Mouse (Mus musculus): ENCODE results near the gene Lepr. TPM values are rescaled to one million over a fixed set of nuclear protein-coding genes. Genes with fewer than 3 reads are reported as not detected.
"Not testable (repeated sequence)": the region's sequence is repeated elsewhere in the genome, so short reads cannot be mapped to it uniquely, and the experiment has no call there.

The Lepr gene
- polyA plus RNA-seq, 1 experiment from 2014 or later: 13.5 TPM

GRCm38 (mm10) chr4:101718991-101719580, 1.9 kb downstream of the Lepr start:
- Histone ChIP-seq H3K27ac (0 out of 2 replicates have a peak overlapping the region, but pooled peaks have one; percentile 37), H3K27me3 (0 out of 2 replicates have a peak, but pooled peaks cover 4% of the 10 kb centered on the region), H3K4me1 (no peaks in the 10 kb centered on the region), H3K9me3 (no peaks in the 10 kb centered on the region), H3K36me3 (no peaks in the 10 kb centered on the region), H3K4me3 (no peak overlapping the region), H3K9ac (no peak overlapping the region), H3K4me2 (replicated peaks) (0 out of 2 replicates have a peak overlapping the region, but pooled peaks have one; percentile 18)
- ATAC-seq (ENCODE audit: insufficient number of reproducible peaks, insufficient read depth, low FRiP score, low TSS enrichment): no peak
- WGBS: 6% methylated on average over 5 of the region's 5 CpGs

- H3K27ac ChIP-seq: no peak overlapping the region
- no peaks in the 10 kb centered on the region for H3K9me3 ChIP-seq
- no peak overlapping the region for H3K4me3 ChIP-seq
- H3K4me2 ChIP-seq (replicated peaks): no peak overlapping the region
- H3K9ac ChIP-seq: no peak overlapping the region
- no peak for ATAC-seq (ENCODE audit: insufficient number of reproducible peaks, insufficient read depth, low FRiP score, low TSS enrichment)
- 0 out of 2 replicates have a peak, but pooled peaks cover 4% of the 10 kb centered on the region for H3K27me3 ChIP-seq
- no peaks in the 10 kb centered on the region for H3K4me1 ChIP-seq
- no peaks in the 10 kb centered on the region for H3K36me3 ChIP-seq
- 54% methylated on average over 4 of the region's 4 CpGs for WGBS
Observed at GRCm38 (mm10) chr4:101721705-101722104, 4.5 kb downstream of the Lepr start.

- 83% methylated on average over 2 of the region's 2 CpGs for WGBS
- Histone ChIP-seq H3K4me3 (no peak overlapping the region), H3K27ac (no peak overlapping the region), H3K4me2 (replicated peaks) (no peak overlapping the region), H3K27me3 (no peaks in the 10 kb centered on the region), H3K9ac (no peak overlapping the region), H3K36me3 (no peaks in the 10 kb centered on the region), H3K4me1 (no peaks in the 10 kb centered on the region), H3K9me3 (no peaks in the 10 kb centered on the region)
- no peak for ATAC-seq (ENCODE audit: insufficient number of reproducible peaks, insufficient read depth, low FRiP score, low TSS enrichment)
Observed at GRCm38 (mm10) chr4:101741973-101742372, 24.8 kb downstream of the Lepr start.

GRCm38 (mm10) chr4:101745534-101745933, 28.3 kb downstream of the Lepr start:
- no peak overlapping the region for H3K4me3 ChIP-seq
- no peak overlapping the region for H3K9ac ChIP-seq
- no peaks in the 10 kb centered on the region for H3K4me1 ChIP-seq
- H3K9me3 ChIP-seq: no peaks in the 10 kb centered on the region
- H3K4me2 ChIP-seq (replicated peaks): no peak overlapping the region
- H3K36me3 ChIP-seq: no peaks in the 10 kb centered on the region
- H3K27me3 ChIP-seq: no peaks in the 10 kb centered on the region
- WGBS: 92% methylated on average over 4 of the region's 4 CpGs
- H3K27ac ChIP-seq: no peak overlapping the region
- ATAC-seq (ENCODE audit: insufficient number of reproducible peaks, insufficient read depth, low FRiP score, low TSS enrichment): no peak

DNA sequence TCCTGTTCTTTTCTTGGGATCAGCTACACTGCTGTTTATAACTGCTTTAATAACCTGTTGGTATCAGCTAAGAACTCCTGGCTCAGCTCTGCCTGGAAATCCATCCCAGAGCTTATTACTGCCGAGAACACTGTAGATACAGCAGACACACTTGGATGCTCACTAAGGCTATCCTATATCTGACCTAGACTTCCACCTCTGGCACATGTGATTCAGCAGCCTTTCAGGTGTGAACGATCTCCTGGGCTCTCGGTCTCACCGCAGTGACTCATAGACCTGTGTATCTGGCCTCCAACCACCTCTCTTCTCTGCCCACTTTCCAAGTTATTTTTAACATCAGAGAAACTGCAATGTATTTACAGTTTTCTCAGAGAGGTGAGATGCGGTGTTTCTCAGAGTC, 43.3 kb downstream of the Lepr start:
- Histone ChIP-seq H3K36me3 (no peaks in the 10 kb centered on the region), H3K9me3 (no peaks in the 10 kb centered on the region), H3K4me2 (replicated peaks) (no peak overlapping the region), H3K9ac (no peak overlapping the region), H3K27me3 (no peaks in the 10 kb centered on the region), H3K4me1 (no peaks in the 10 kb centered on the region), H3K4me3 (no peak overlapping the region), H3K27ac (no peak overlapping the region)
- WGBS: 90% methylated on average over 5 of the region's 5 CpGs
- ATAC-seq (ENCODE audit: insufficient number of reproducible peaks, insufficient read depth, low FRiP score, low TSS enrichment): no peak

DNA sequence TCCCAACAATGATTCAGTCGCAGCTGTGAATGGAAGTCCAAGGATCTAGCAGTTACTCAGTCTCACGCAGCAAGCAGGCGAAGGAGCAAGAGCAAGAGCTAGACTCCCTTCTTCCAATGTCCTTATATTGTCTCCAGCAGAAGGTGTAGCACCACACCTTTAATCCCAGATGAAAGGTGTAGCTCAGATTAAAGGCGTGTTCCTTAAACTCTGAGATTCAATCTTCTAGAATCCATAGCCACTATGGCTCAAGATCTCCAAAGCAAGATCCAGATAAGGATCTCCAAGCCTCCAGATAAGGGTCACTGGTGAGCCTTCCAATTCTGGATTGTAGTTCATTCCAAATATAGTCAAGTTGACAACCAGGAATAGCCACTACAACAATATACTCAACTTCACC, 126.7 kb downstream of the Lepr start, which contains the start of gene B020004J07Rik:
Gene B020004J07Rik (minus strand): TSS at position 101 of the 400 bp plus-strand sequence.
- H3K27ac ChIP-seq; H3K4me2 ChIP-seq (replicated peaks); H3K4me3 ChIP-seq; H3K4me1 ChIP-seq; H3K36me3 ChIP-seq; H3K9me3 ChIP-seq; H3K27me3 ChIP-seq; ATAC-seq (ENCODE audit: insufficient number of reproducible peaks, insufficient read depth, low FRiP score, low TSS enrichment); H3K9ac ChIP-seq: not testable (repeated sequence)
- WGBS: 94% methylated on average over 4 of the region's 4 CpGs

- no peak overlapping the region for H3K27ac ChIP-seq
- H3K27me3 ChIP-seq: no peaks in the 10 kb centered on the region
- H3K9me3 ChIP-seq: peaks cover 14% of the 10 kb centered on the region; the same call in 1 of the 2 replicates
- no peak for ATAC-seq (ENCODE audit: insufficient number of reproducible peaks, insufficient read depth, low FRiP score, low TSS enrichment)
- no peak overlapping the region for H3K9ac ChIP-seq
- no peak overlapping the region for H3K4me2 ChIP-seq (replicated peaks)
- 67% methylated on average over 2 of the region's 2 CpGs for WGBS
- H3K4me1 ChIP-seq: no peaks in the 10 kb centered on the region
- no peaks in the 10 kb centered on the region for H3K36me3 ChIP-seq
- no peak overlapping the region for H3K4me3 ChIP-seq
Observed at GRCm38 (mm10) chr4:101850908-101851307, 133.7 kb downstream of the Lepr start.

DNA sequence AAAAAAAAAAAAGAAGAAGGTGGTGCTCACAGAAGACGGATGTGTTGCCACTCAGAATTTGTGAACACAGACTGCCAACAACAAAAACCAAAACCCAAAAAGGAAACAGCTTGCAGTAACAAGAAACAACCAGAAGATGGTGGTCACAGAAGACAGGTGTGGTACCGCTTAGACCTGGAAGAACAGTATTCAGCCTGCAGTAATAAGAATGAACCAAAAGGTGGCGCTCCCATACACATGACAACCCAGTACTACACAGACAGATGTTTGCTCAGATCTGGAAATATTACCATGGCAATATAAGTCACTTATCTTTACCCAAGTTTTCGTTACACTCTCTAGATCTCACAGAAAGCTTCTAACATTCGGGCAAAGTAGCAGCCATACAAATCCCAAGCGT, 143.7 kb downstream of the Lepr start:
- 46% methylated on average over 6 of the region's 6 CpGs for whole genome bisulfite sequencing
- Histone ChIP-seq H3K4me3 (no peak overlapping the region), H3K9me3 (no peaks in the 10 kb centered on the region), H3K36me3 (no peaks in the 10 kb centered on the region), H3K27me3 (no peaks in the 10 kb centered on the region), H3K4me2 (replicated peaks) (no peak overlapping the region), H3K27ac (no peak overlapping the region), H3K9ac (no peak overlapping the region), H3K4me1 (no peaks in the 10 kb centered on the region)
- no peak for ATAC-seq (ENCODE audit: insufficient number of reproducible peaks, insufficient read depth, low FRiP score, low TSS enrichment)

- H3K9me3 ChIP-seq: no peaks in the 10 kb centered on the region
- no peak overlapping the region for H3K9ac ChIP-seq
- 88% methylated on average over 6 of the region's 6 CpGs for WGBS
- no peaks in the 10 kb centered on the region for H3K36me3 ChIP-seq
- H3K27ac ChIP-seq: no peak overlapping the region
- no peak overlapping the region for H3K4me3 ChIP-seq
- H3K4me1 ChIP-seq: no peaks in the 10 kb centered on the region
- H3K27me3 ChIP-seq: no peaks in the 10 kb centered on the region
- no peak overlapping the region for H3K4me2 ChIP-seq (replicated peaks)
- ATAC-seq (ENCODE audit: insufficient number of reproducible peaks, insufficient read depth, low FRiP score, low TSS enrichment): no peak
Observed at GRCm38 (mm10) chr4:101862289-101862688, 145.1 kb downstream of the Lepr start.

Other genes starting within 250 kb of the Lepr start
- 2.6 and 3.3 TPM in 2 replicates for gene Dnajc6, start 220.8 kb upstream of the Lepr start, polyA plus RNA-seq (2016; fragmentation: Nextera tagmentation; extraction: Ambion mirVana)
- gene Leprot, start 69.7 kb upstream of the Lepr start, polyA plus RNA-seq (2016; fragmentation: Nextera tagmentation; extraction: Ambion mirVana): 78.9 and 82.9 TPM in 2 replicates
- not detected in 2 replicates for gene B020004J07Rik, start 126.6 kb downstream of the Lepr start, polyA plus RNA-seq (2016; fragmentation: Nextera tagmentation; extraction: Ambion mirVana)
- gene C130073F10Rik, start 176.4 kb downstream of the Lepr start, polyA plus RNA-seq (2016; fragmentation: Nextera tagmentation; extraction: Ambion mirVana): not detected in 2 replicates
- gene Gm12800, start 191.7 kb downstream of the Lepr start, polyA plus RNA-seq (2016; fragmentation: Nextera tagmentation; extraction: Ambion mirVana): not detected in 2 replicates
- not detected in 2 replicates for gene Gm12794, start 223.0 kb downstream of the Lepr start, polyA plus RNA-seq (2016; fragmentation: Nextera tagmentation; extraction: Ambion mirVana)

All from embryonic facial prominence, embryonic 12.5 days (tissue).